Mouse (Mus musculus): ENCODE measurements around the gene Prkg1. TPM values are rescaled to one million over a fixed set of nuclear protein-coding genes. Genes with fewer than 3 reads are reported as not detected.

Prkg1 gene
- polyA plus RNA-seq, 1 experiment from 2014 or later: 4.9 TPM

- 77% methylated on average over 6 of the region's 6 CpGs for WGBS
- no peaks in the 10 kb centered on the region for H3K4me1 ChIP-seq (ENCODE audit: control insufficient read depth, insufficient read depth, low read length)
- H3K4me3 ChIP-seq (ENCODE audit: low read depth, low read length): no peak overlapping the region
- no peak overlapping the region for H3K9ac ChIP-seq (ENCODE audit: low read depth, low read length)
- H3K9me3 ChIP-seq (replicated peaks; ENCODE audit: control insufficient read depth, low read length, poor library complexity, severe bottlenecking): no peaks in the 10 kb centered on the region
- H3K27ac ChIP-seq (ENCODE audit: low read length): no peak overlapping the region
- H3K4me2 ChIP-seq (ENCODE audit: low read length): no peak overlapping the region
- no peaks in the 10 kb centered on the region for H3K36me3 ChIP-seq (ENCODE audit: control insufficient read depth, insufficient read depth, low read length)
- no peaks in the 10 kb centered on the region for H3K27me3 ChIP-seq (ENCODE audit: control insufficient read depth, insufficient read depth, low read depth, low read length)
- ATAC-seq: no peak
These were observed 65.9 kb downstream of the Prkg1 start for GRCm38 (mm10) chr19:31698916-31699315.

GRCm38 (mm10) chr19:31680821-31681220 lies 84.0 kb downstream of the Prkg1 start:
- H3K36me3 ChIP-seq (ENCODE audit: control insufficient read depth, insufficient read depth, low read length): no peaks in the 10 kb centered on the region
- no peak for ATAC-seq
- H3K9ac ChIP-seq (ENCODE audit: low read depth, low read length): no peak overlapping the region
- no peaks in the 10 kb centered on the region for H3K27me3 ChIP-seq (ENCODE audit: control insufficient read depth, insufficient read depth, low read depth, low read length)
- no peaks in the 10 kb centered on the region for H3K4me1 ChIP-seq (ENCODE audit: control insufficient read depth, insufficient read depth, low read length)
- H3K9me3 ChIP-seq (replicated peaks; ENCODE audit: control insufficient read depth, low read length, poor library complexity, severe bottlenecking): no peaks in the 10 kb centered on the region
- H3K4me2 ChIP-seq (ENCODE audit: low read length): no peak overlapping the region
- no peak overlapping the region for H3K4me3 ChIP-seq (ENCODE audit: low read depth, low read length)
- H3K27ac ChIP-seq (ENCODE audit: low read length): no peak overlapping the region
- 45% methylated on average over 1 of the region's 1 CpGs for WGBS

GRCm38 (mm10) chr19:31678324-31678723 lies 86.5 kb downstream of the Prkg1 start:
- Histone ChIP-seq H3K4me2 (ENCODE audit: low read length) (no peak overlapping the region), H3K27ac (ENCODE audit: low read length) (no peak overlapping the region), H3K4me3 (ENCODE audit: low read depth, low read length) (no peak overlapping the region), H3K36me3 (ENCODE audit: control insufficient read depth, insufficient read depth, low read length) (no peaks in the 10 kb centered on the region), H3K27me3 (ENCODE audit: control insufficient read depth, insufficient read depth, low read depth, low read length) (no peaks in the 10 kb centered on the region), H3K9me3 (replicated peaks; ENCODE audit: control insufficient read depth, low read length, poor library complexity, severe bottlenecking) (no peaks in the 10 kb centered on the region), H3K4me1 (ENCODE audit: control insufficient read depth, insufficient read depth, low read length) (no peaks in the 10 kb centered on the region), H3K9ac (ENCODE audit: low read depth, low read length) (no peak overlapping the region)
- no peak for ATAC-seq
- WGBS: 40% methylated on average over 5 of the region's 5 CpGs

GRCm38 (mm10) chr19:31671726-31672125 lies 93.1 kb downstream of the Prkg1 start:
- no peaks in the 10 kb centered on the region for H3K9me3 ChIP-seq (replicated peaks; ENCODE audit: control insufficient read depth, low read length, poor library complexity, severe bottlenecking)
- no peaks in the 10 kb centered on the region for H3K27me3 ChIP-seq (ENCODE audit: control insufficient read depth, insufficient read depth, low read depth, low read length)
- H3K9ac ChIP-seq (ENCODE audit: low read depth, low read length): no peak overlapping the region
- WGBS: 76% methylated on average over 5 of the region's 5 CpGs
- no peak overlapping the region for H3K4me2 ChIP-seq (ENCODE audit: low read length)
- no peak for ATAC-seq
- H3K4me1 ChIP-seq (ENCODE audit: control insufficient read depth, insufficient read depth, low read length): no peaks in the 10 kb centered on the region
- no peak overlapping the region for H3K4me3 ChIP-seq (ENCODE audit: low read depth, low read length)
- no peaks in the 10 kb centered on the region for H3K36me3 ChIP-seq (ENCODE audit: control insufficient read depth, insufficient read depth, low read length)
- no peak overlapping the region for H3K27ac ChIP-seq (ENCODE audit: low read length)

- Histone ChIP-seq H3K36me3 (ENCODE audit: control insufficient read depth, insufficient read depth, low read length) (no peaks in the 10 kb centered on the region), H3K9me3 (replicated peaks; ENCODE audit: control insufficient read depth, low read length, poor library complexity, severe bottlenecking) (no peaks in the 10 kb centered on the region), H3K27me3 (ENCODE audit: control insufficient read depth, insufficient read depth, low read depth, low read length) (no peaks in the 10 kb centered on the region), H3K4me2 (ENCODE audit: low read length) (peak overlapping the region; percentile 95), H3K4me1 (ENCODE audit: control insufficient read depth, insufficient read depth, low read length) (peaks cover 7% of the 10 kb centered on the region), H3K27ac (ENCODE audit: low read length) (peak overlapping the region; percentile 84), H3K4me3 (ENCODE audit: low read depth, low read length) (peak overlapping the region; percentile 83), H3K9ac (ENCODE audit: low read depth, low read length) (peak overlapping the region; percentile 86)
- WGBS: 5% methylated on average over 8 of the region's 8 CpGs
- no peak for ATAC-seq
These were observed 99.8 kb downstream of the Prkg1 start for GRCm38 (mm10) chr19:31665007-31665406.

GRCm38 (mm10) chr19:31664159-31664991 lies 100.5 kb downstream of the Prkg1 start:
- peak; percentile 91 for ATAC-seq
- peak overlapping the region; percentile 83 for H3K4me3 ChIP-seq (ENCODE audit: low read depth, low read length)
- under 1% methylated on average over 52 of the region's 52 CpGs for WGBS
- peak overlapping the region; percentile 86 for H3K9ac ChIP-seq (ENCODE audit: low read depth, low read length)
- H3K36me3 ChIP-seq (ENCODE audit: control insufficient read depth, insufficient read depth, low read length): no peaks in the 10 kb centered on the region
- H3K4me2 ChIP-seq (ENCODE audit: low read length): peak overlapping the region; percentile 95
- H3K4me1 ChIP-seq (ENCODE audit: control insufficient read depth, insufficient read depth, low read length): peaks cover 7% of the 10 kb centered on the region
- H3K27ac ChIP-seq (ENCODE audit: low read length): peak overlapping the region; percentile 84
- H3K9me3 ChIP-seq (replicated peaks; ENCODE audit: control insufficient read depth, low read length, poor library complexity, severe bottlenecking): no peaks in the 10 kb centered on the region
- H3K27me3 ChIP-seq (ENCODE audit: control insufficient read depth, insufficient read depth, low read depth, low read length): no peaks in the 10 kb centered on the region

- Histone ChIP-seq H3K4me3 (ENCODE audit: low read depth, low read length) (peak overlapping the region; percentile 83), H3K9ac (ENCODE audit: low read depth, low read length) (peak overlapping the region; percentile 86), H3K4me2 (ENCODE audit: low read length) (peak overlapping the region; percentile 95), H3K36me3 (ENCODE audit: control insufficient read depth, insufficient read depth, low read length) (no peaks in the 10 kb centered on the region), H3K27ac (ENCODE audit: low read length) (peak overlapping the region; percentile 84), H3K27me3 (ENCODE audit: control insufficient read depth, insufficient read depth, low read depth, low read length) (no peaks in the 10 kb centered on the region), H3K9me3 (replicated peaks; ENCODE audit: control insufficient read depth, low read length, poor library complexity, severe bottlenecking) (no peaks in the 10 kb centered on the region), H3K4me1 (ENCODE audit: control insufficient read depth, insufficient read depth, low read length) (peaks cover 14% of the 10 kb centered on the region)
- WGBS: 3% methylated on average over 39 of the region's 39 CpGs
- peak; percentile 85 for ATAC-seq
These were observed 101.2 kb downstream of the Prkg1 start for GRCm38 (mm10) chr19:31663437-31664158.

GRCm38 (mm10) chr19:31662802-31663201 lies 102.0 kb downstream of the Prkg1 start:
- H3K4me3 ChIP-seq (ENCODE audit: low read depth, low read length): peak overlapping the region; percentile 83
- no peak overlapping the region for H3K27ac ChIP-seq (ENCODE audit: low read length)
- peak overlapping the region; percentile 95 for H3K4me2 ChIP-seq (ENCODE audit: low read length)
- H3K36me3 ChIP-seq (ENCODE audit: control insufficient read depth, insufficient read depth, low read length): no peaks in the 10 kb centered on the region
- H3K27me3 ChIP-seq (ENCODE audit: control insufficient read depth, insufficient read depth, low read depth, low read length): no peaks in the 10 kb centered on the region
- WGBS: 67% methylated on average over 2 of the region's 2 CpGs
- ATAC-seq: no peak
- H3K4me1 ChIP-seq (ENCODE audit: control insufficient read depth, insufficient read depth, low read length): peaks cover 17% of the 10 kb centered on the region
- H3K9ac ChIP-seq (ENCODE audit: low read depth, low read length): peak overlapping the region; percentile 35; the same call in 1 of the 2 replicates
- no peaks in the 10 kb centered on the region for H3K9me3 ChIP-seq (replicated peaks; ENCODE audit: control insufficient read depth, low read length, poor library complexity, severe bottlenecking)
